Mouse (Mus musculus) gastrocnemius, postnatal 25 days (tissue): ENCODE measurements around the gene Gm43738. TPM values are rescaled to one million over a fixed set of nuclear protein-coding genes. Genes with fewer than 3 reads are reported as not detected.
"Not testable (repeated sequence)": the region's sequence is repeated elsewhere in the genome, so short reads cannot be mapped to it uniquely, and the experiment has no call there.

ENCODE experiments used
- DNase-seq: peaks from one replicate; pipeline ENCODE4 v3.0.0; 2022
- total RNA-seq, 2 experiments: library from RNA; stranded (reverse); gene quantifications; 1 replicate in 1 of 2; 2 replicates in 1 of 2; pipeline ENCODE4 v1.2.3; 2021

The Gm43738 gene
- total RNA-seq, 2 experiments from 2014 or later: not detected

GRCm38 (mm10) chr3:89102495-89103290 is 1.8 kb upstream of the Gm43738 start:
- DNase-seq: no peak

GRCm38 (mm10) chr3:89101812-89102494 is 1.1 kb upstream of the Gm43738 start, which contains the start of gene Fdps:
Fdps (minus strand) TSS chr3:89101959.
- peak; percentile 96 for DNase-seq

GRCm38 (mm10) chr3:89101459-89101811 is 536 bp upstream of the Gm43738 start:
- no peak for DNase-seq

GRCm38 (mm10) chr3:89094021-89094420 is 6.9 kb downstream of the Gm43738 start:
- DNase-seq: no peak

- peak; percentile 83 for DNase-seq
Observed at GRCm38 (mm10) chr3:89093175-89093574, 7.7 kb downstream of the Gm43738 start, which contains the start of gene Rusc1. Rusc1 (minus strand) TSS chr3:89093311.

- DNase-seq: no peak
Observed at GRCm38 (mm10) chr3:89092509-89093090, 8.3 kb downstream of the Gm43738 start.

- DNase-seq: no peak
Observed at GRCm38 (mm10) chr3:89091811-89092508, 8.9 kb downstream of the Gm43738 start.

DNA sequence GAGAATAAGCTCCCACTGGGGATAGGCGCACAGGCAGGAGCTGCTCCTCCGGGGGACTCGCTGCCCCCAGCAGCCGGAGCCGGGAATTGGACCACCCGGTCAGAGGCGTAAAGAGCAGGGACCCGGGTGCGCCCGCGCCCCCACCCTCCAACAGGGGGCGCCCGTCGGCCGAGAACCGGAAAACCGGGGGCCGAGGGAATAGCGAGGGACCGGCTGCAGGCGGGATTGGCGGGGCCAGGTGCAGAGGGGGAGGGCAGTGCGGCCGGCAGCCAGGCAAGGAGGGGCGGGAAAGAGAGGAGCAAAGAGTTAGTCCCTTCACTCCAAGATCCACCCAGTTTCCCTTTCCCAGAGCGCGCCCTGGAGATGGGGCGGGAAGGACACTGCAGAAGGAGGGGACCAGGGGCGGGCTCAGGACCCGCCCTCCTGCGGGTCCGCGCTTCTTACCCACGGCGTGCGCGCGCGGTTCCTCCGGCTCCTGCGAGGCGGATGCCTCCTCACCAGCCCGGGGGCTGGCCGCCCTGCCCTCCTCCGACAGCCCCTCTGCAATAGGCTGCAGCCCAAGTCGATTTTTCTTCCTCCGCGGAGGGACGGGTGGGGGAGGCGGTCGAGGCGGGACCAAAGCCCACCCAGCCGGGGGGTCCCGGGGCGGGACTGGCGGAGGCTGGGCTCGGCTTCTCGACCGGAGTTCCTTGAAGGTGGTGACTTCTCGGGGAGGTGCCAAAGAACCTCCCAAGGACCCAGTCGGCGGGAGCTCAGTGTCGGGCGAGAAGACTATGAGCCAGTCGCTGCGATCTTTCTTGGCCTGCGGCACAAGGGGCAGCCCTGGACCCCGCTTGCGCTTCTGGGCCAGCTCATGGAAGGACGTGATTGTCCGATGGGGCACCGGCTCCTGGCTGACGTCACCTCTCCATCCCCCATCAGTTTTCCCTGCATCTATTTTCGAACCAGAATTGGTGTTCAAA is 9.9 kb downstream of the Gm43738 start:
- DNase-seq: peak; percentile 91

DNA sequence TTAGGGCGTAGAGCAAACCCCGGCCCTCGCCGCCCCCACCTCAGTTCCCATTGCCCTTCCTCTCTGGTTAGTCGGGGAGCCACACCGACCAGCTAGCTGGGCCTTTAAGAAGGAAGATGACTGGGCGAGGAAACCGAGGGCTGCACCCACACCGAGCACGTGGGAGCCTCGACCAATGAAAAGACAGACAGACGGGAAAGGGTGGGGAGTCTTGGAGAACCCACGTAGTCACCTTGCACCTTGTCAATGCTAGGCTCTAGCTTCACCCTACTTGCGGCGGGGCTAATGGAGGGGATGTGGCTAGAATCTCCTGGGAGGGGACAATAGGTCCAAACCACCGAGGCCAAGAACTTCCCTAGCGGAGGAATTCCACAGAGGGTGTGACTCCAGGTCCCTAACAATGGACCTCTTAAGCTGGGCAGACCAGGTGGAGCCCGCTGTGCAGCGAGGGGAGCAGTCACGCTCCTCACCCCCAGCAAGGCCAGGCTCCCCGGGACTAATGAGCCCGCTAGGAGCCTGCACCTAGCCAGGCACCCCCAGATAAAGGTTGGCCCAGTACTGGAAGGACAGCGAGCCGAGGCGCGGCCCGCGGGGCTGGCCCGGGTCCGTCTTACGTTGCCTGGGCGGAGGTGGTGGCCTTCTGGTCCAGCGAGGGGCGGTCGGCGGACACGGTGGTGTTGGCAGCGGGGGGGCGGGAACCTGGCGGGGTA is 10.9 kb downstream of the Gm43738 start:
- peak; percentile 86 for DNase-seq

GRCm38 (mm10) chr3:89088974-89089373 is 11.9 kb downstream of the Gm43738 start:
- DNase-seq: no peak

DNA sequence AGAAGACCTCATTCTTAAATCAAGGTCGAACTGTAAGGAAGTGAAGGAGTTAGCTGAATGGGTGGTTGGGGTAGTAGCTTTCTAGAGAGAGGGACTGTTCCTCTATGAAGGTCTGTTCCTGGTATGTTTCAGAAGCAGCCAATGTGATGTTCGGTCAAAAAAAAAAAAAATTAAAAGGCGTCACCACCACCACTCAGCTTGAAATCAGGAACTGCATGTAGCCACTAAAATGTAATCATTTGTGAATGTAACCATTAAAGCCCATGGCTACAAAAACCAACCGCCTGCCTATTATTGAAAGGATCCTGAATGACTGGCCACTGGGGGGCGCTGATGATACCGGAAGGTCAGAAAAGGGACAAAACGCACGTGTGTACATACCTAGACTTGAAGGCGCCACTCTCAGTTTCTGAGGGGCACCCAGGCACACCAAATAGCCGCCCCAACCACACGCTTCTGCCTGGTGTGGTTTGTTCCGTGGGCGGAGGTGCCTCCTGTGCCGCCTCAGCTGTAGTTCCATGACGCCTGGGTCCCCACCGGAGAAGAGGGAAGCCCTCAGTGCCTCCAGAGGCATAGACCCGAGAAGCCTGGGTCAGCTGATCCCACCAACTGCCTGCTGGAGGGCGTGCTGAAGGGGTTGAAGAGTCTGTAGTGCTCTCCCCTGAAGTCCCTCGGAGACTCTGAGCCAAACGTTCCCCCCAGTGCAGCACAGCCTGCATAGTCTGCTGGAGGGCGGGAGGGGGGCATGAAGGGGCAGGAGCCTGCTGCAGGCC is 13.4 kb downstream of the Gm43738 start:
- DNase-seq: no peak

DNA sequence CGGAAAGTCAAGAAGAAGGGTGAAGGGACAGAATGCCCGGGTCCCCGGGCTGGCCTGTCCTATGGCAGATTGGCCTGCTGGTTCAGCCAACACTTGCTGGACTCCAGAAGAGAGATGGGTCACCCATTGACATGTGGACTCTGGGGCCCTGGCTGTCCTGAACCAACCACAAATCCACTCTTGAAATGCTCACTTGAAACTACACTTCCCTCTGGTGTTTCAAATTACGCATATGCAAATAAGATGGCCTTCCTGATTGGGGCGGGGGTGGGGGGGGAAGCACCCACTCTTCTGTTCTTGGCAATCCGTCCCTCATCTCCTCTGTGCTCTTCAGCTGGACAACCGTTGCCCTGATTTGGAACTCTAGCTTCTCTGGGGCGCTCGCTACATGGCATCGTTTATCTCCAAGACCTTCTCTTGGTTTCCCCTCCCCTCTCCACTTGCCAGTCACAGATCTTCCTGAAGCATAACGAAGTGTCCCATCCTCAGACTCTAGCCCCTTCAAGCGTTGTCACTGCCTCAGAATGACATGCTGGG is 16.2 kb downstream of the Gm43738 start:
- DNase-seq: no peak

- no peak for DNase-seq
Observed at GRCm38 (mm10) chr3:89084133-89084532, 16.8 kb downstream of the Gm43738 start.

GRCm38 (mm10) chr3:89082287-89082686 is 18.6 kb downstream of the Gm43738 start:
- DNase-seq: not testable (repeated sequence)

DNA sequence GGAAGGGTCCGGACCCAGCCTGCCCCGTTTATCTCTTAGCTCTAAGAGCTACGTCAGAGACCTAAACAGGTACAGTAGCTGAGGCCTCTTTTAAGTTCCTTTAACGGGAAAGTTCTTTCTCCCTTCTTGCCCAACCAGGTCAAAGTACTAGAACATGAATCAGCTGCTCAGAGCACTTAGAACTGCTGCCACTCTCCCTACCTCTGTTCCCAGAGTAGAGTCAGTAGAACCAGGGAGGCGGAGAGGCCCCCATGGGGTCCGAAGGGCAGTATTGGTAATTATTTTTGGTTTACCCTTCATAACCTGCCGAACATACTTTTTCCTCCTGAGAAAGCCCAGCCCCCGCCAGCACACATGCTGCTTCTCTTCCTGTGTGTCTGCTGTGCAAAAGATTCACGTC is 23.5 kb downstream of the Gm43738 start:
- no peak for DNase-seq

GRCm38 (mm10) chr3:89067265-89067664 is 33.6 kb downstream of the Gm43738 start:
- DNase-seq: no peak

GRCm38 (mm10) chr3:89061696-89062095 is 39.2 kb downstream of the Gm43738 start:
- no peak for DNase-seq

- no peak for DNase-seq
Observed at GRCm38 (mm10) chr3:89058783-89059182, 42.1 kb downstream of the Gm43738 start.

GRCm38 (mm10) chr3:89058361-89058760 is 42.5 kb downstream of the Gm43738 start:
- no peak for DNase-seq

- no peak for DNase-seq
Observed at GRCm38 (mm10) chr3:89043359-89043758, 57.5 kb downstream of the Gm43738 start.
